Mouse (Mus musculus): ENCODE results near the gene Clybl. TPM values are rescaled to one million over a fixed set of nuclear protein-coding genes. Genes with fewer than 3 reads are reported as not detected.
A peak's percentile ranks its signal among the peaks of the same experiment; 100 is the strongest.

Gene Clybl
- total RNA-seq, 1 experiment from 2014 or later: 9.1 TPM

GRCm38 (mm10) chr14:122189901-122190300 is 8.4 kb downstream of the Clybl start:
- no peak for ATAC-seq (replicated peaks in 1 of 2; ENCODE audit: insufficient read depth in 1 of 2, low FRiP score in 2 of 2, low TSS enrichment in 1 of 2, low read depth in 1 of 2, poor library complexity in 2 of 2, severe bottlenecking in 2 of 2)

- ATAC-seq (replicated peaks in 1 of 2; ENCODE audit: insufficient read depth in 1 of 2, low FRiP score in 2 of 2, low TSS enrichment in 1 of 2, low read depth in 1 of 2, poor library complexity in 2 of 2, severe bottlenecking in 2 of 2): no peak
These were observed 9.0 kb downstream of the Clybl start for GRCm38 (mm10) chr14:122190527-122190926.

- peak; percentile 76 to 89 for ATAC-seq (replicated peaks in 1 of 2; ENCODE audit: insufficient read depth in 1 of 2, low FRiP score in 2 of 2, low TSS enrichment in 1 of 2, low read depth in 1 of 2, poor library complexity in 2 of 2, severe bottlenecking in 2 of 2)
These were observed 9.5 kb downstream of the Clybl start for GRCm38 (mm10) chr14:122190941-122191510.

- no peak for ATAC-seq (replicated peaks in 1 of 2; ENCODE audit: insufficient read depth in 1 of 2, low FRiP score in 2 of 2, low TSS enrichment in 1 of 2, low read depth in 1 of 2, poor library complexity in 2 of 2, severe bottlenecking in 2 of 2)
These were observed 13.1 kb downstream of the Clybl start for GRCm38 (mm10) chr14:122194630-122195029.

GRCm38 (mm10) chr14:122196851-122197250 is 15.3 kb downstream of the Clybl start:
- ATAC-seq (replicated peaks in 1 of 2; ENCODE audit: insufficient read depth in 1 of 2, low FRiP score in 2 of 2, low TSS enrichment in 1 of 2, low read depth in 1 of 2, poor library complexity in 2 of 2, severe bottlenecking in 2 of 2): no peak

- ATAC-seq (replicated peaks in 1 of 2; ENCODE audit: insufficient read depth in 1 of 2, low FRiP score in 2 of 2, low TSS enrichment in 1 of 2, low read depth in 1 of 2, poor library complexity in 2 of 2, severe bottlenecking in 2 of 2): no peak
These were observed 18.9 kb downstream of the Clybl start for GRCm38 (mm10) chr14:122200247-122200885.

GRCm38 (mm10) chr14:122209177-122209576 is 27.7 kb downstream of the Clybl start:
- no peak for ATAC-seq (replicated peaks in 1 of 2; ENCODE audit: insufficient read depth in 1 of 2, low FRiP score in 2 of 2, low TSS enrichment in 1 of 2, low read depth in 1 of 2, poor library complexity in 2 of 2, severe bottlenecking in 2 of 2)

GRCm38 (mm10) chr14:122213590-122213989 is 32.1 kb downstream of the Clybl start:
- ATAC-seq (replicated peaks in 1 of 2; ENCODE audit: insufficient read depth in 1 of 2, low FRiP score in 2 of 2, low TSS enrichment in 1 of 2, low read depth in 1 of 2, poor library complexity in 2 of 2, severe bottlenecking in 2 of 2): no peak

- ATAC-seq (replicated peaks in 1 of 2; ENCODE audit: insufficient read depth in 1 of 2, low FRiP score in 2 of 2, low TSS enrichment in 1 of 2, low read depth in 1 of 2, poor library complexity in 2 of 2, severe bottlenecking in 2 of 2): no peak
These were observed 32.6 kb downstream of the Clybl start for GRCm38 (mm10) chr14:122214126-122214525.

GRCm38 (mm10) chr14:122217221-122217620 is 35.7 kb downstream of the Clybl start:
- ATAC-seq (replicated peaks in 1 of 2; ENCODE audit: insufficient read depth in 1 of 2, low FRiP score in 2 of 2, low TSS enrichment in 1 of 2, low read depth in 1 of 2, poor library complexity in 2 of 2, severe bottlenecking in 2 of 2): no peak

GRCm38 (mm10) chr14:122222934-122223374 is 41.5 kb downstream of the Clybl start:
- ATAC-seq (replicated peaks in 1 of 2; ENCODE audit: insufficient read depth in 1 of 2, low FRiP score in 2 of 2, low TSS enrichment in 1 of 2, low read depth in 1 of 2, poor library complexity in 2 of 2, severe bottlenecking in 2 of 2): no peak

- ATAC-seq (replicated peaks in 1 of 2; ENCODE audit: insufficient read depth in 1 of 2, low FRiP score in 2 of 2, low TSS enrichment in 1 of 2, low read depth in 1 of 2, poor library complexity in 2 of 2, severe bottlenecking in 2 of 2): peak; percentile 94 to 95
These were observed 42.1 kb downstream of the Clybl start for GRCm38 (mm10) chr14:122223461-122224102.

- no peak; a peak in 1 of 4 replicates for ATAC-seq (replicated peaks in 1 of 2; ENCODE audit: insufficient read depth in 1 of 2, low FRiP score in 2 of 2, low TSS enrichment in 1 of 2, low read depth in 1 of 2, poor library complexity in 2 of 2, severe bottlenecking in 2 of 2)
These were observed 42.6 kb downstream of the Clybl start for GRCm38 (mm10) chr14:122224103-122224494.

GRCm38 (mm10) chr14:122224501-122224928 is 43.0 kb downstream of the Clybl start:
- no peak for ATAC-seq (replicated peaks in 1 of 2; ENCODE audit: insufficient read depth in 1 of 2, low FRiP score in 2 of 2, low TSS enrichment in 1 of 2, low read depth in 1 of 2, poor library complexity in 2 of 2, severe bottlenecking in 2 of 2)

- ATAC-seq (replicated peaks in 1 of 2; ENCODE audit: insufficient read depth in 1 of 2, low FRiP score in 2 of 2, low TSS enrichment in 1 of 2, low read depth in 1 of 2, poor library complexity in 2 of 2, severe bottlenecking in 2 of 2): no peak
These were observed 44.1 kb downstream of the Clybl start for GRCm38 (mm10) chr14:122225479-122226132.

GRCm38 (mm10) chr14:122226133-122226515 is 44.6 kb downstream of the Clybl start:
- ATAC-seq (replicated peaks in 1 of 2; ENCODE audit: insufficient read depth in 1 of 2, low FRiP score in 2 of 2, low TSS enrichment in 1 of 2, low read depth in 1 of 2, poor library complexity in 2 of 2, severe bottlenecking in 2 of 2): no peak

- ATAC-seq (replicated peaks in 1 of 2; ENCODE audit: insufficient read depth in 1 of 2, low FRiP score in 2 of 2, low TSS enrichment in 1 of 2, low read depth in 1 of 2, poor library complexity in 2 of 2, severe bottlenecking in 2 of 2): no peak
These were observed 45.4 kb downstream of the Clybl start for GRCm38 (mm10) chr14:122226666-122227453.

Data from hematopoietic stem cell, adult 5-6 weeks (primary cell).